Mouse (Mus musculus): ENCODE measurements at regions not wholly inside any gene's neighbourhood (a gene's known extent, or its start where the extent isn't known, plus 50 kb on each side); places are given as distances from the start of the nearest gene placed in this dataset.

- TF ChIP-seq GATA1 (IDR thresholded peaks at IDR 0.05; ENCODE audit: borderline replicate concordance, low read length): no peak
- no peak for TF ChIP-seq FLI1 (IDR thresholded peaks at IDR 0.05; ENCODE audit: low read length)
Observed at GRCm38 (mm10) chr19:30348924-30349323, 116.2 kb downstream of the Mbl2 start.
